Mouse (Mus musculus) cerebellum, postnatal 4 days (tissue): Measurements from ENCODE around the gene R3hdm2.
A peak's percentile ranks its signal among the peaks of the same experiment; 100 is the strongest.

Source experiments
- DNase-seq, 2 experiments: peaks; one replicate each; pipeline ENCODE4 v3.0.0; 2022; ENCODE audit warnings: low spot score in 2 of 2, mixed read lengths in 1 of 2

The R3hdm2 gene

GRCm38 (mm10) chr10:127516576-127517260 is 136.6 kb downstream of the R3hdm2 start:
- DNase-seq, result no peak

GRCm38 (mm10) chr10:127517941-127518340 is 137.8 kb downstream of the R3hdm2 start:
- no peak for DNase-seq

DNA sequence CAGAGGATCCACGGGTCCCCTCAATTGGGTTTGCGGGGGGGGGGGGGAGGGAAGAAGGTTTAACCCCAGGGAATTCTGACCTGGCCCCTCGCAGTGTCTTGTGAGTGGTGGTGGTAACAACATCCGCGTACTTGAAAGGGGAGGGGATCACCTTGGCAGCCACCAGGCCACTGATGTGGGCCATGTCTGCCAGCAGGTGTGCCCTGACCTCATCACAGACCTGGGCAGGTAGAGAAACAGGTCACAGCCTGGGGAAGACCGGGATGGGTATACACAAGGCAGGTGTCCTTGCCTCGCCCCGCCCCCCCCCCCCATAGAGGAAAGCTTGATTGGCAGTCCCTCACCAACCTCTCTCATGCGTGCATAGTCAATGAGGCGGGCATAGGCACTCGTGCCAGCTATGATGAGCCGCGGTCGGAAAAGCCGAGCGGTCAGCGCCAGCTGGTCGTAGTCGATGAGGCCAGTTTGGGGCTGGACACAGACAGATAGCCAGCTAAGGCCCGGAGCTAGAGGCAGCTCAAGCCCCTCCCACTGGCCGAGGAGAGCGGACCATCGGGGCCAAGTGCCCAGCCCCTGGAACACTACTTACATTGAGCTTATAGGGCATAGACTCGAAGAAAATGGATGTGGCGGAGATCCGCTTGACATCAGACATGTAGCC is 139.0 kb downstream of the R3hdm2 start:
- DNase-seq, result no peak

GRCm38 (mm10) chr10:127519903-127520713 is 140.0 kb downstream of the R3hdm2 start:
- DNase-seq, result no peak

- no peak for DNase-seq
Measured at GRCm38 (mm10) chr10:127520714-127521357, 140.7 kb downstream of the R3hdm2 start.

DNA sequence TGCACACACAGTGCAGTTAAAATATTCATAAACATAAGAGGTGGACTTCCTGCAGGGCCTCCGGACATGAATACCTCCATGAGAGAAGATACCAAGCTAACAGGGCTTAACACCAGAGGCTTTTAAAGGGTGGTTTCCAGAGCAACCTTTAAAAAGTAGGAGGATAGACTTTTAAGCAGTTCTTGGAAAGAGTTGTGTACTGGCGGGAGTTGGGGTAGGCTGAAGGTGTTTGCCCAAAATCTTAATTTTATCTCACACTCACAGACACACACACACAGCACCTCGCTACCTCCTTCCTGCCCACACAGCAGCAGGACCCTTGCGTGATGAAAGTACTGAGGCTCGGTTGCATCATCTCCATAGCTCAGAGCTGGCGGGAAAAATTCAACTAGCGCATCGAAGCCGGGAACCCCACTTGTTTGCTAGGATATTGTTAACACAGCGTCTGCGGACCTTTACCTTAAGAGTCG is 141.5 kb downstream of the R3hdm2 start:
- DNase-seq, result no peak

- peak; percentile 64 to 85 for DNase-seq
Measured at GRCm38 (mm10) chr10:127522088-127522581, 142.0 kb downstream of the R3hdm2 start, which contains the start of gene Shmt2. Shmt2 (minus strand) TSS chr10:127522444.

- DNase-seq, result no peak
Measured at GRCm38 (mm10) chr10:127524646-127525255, 144.6 kb downstream of the R3hdm2 start.

- DNase-seq, result no peak
Measured at GRCm38 (mm10) chr10:127526048-127526447, 145.9 kb downstream of the R3hdm2 start.

- DNase-seq, result peak in 1 of 2 experiments; percentile 78
Measured at GRCm38 (mm10) chr10:127526681-127527080, 146.6 kb downstream of the R3hdm2 start.

DNA sequence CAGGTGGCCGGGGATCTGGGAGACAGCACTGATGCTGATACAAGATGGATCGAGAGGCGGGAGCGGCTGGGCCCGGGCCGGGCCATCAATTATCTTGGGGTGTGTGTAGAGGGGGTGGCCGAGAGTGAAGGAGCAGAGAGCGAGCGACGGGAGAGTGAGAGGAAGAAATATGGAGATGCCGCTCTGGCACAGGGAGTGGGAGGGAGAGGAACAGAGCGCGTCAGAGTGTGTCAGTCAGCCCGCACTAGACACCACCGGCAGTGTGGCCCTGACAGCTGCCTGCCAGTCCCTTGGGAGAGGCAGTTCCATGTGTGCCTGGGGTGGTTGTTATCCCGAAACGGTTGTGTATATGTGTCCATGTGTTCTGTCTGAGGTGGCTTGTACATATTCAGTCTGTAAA is 147.4 kb downstream of the R3hdm2 start:
- DNase-seq, result no peak

DNA sequence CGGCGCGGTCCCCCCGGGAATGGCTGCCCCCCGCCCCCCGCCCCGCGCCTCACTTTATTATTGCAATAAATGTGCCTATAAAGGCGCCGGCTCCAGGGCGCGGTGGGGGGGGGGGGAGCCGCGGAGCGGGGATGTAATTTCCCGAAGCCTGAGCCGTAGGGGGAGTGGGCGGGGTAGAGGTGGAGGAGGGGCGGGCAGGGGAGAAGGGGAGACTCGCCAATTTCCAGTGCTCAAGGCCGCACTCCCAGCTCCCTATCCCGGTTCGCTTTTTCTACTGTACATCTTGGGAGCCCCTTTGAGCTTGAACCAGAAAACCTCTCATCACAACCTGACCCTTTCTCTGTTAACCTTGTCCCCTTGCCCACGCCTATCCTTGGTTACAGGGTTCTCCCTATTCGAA is 150.8 kb downstream of the R3hdm2 start:
- no peak for DNase-seq

DNA sequence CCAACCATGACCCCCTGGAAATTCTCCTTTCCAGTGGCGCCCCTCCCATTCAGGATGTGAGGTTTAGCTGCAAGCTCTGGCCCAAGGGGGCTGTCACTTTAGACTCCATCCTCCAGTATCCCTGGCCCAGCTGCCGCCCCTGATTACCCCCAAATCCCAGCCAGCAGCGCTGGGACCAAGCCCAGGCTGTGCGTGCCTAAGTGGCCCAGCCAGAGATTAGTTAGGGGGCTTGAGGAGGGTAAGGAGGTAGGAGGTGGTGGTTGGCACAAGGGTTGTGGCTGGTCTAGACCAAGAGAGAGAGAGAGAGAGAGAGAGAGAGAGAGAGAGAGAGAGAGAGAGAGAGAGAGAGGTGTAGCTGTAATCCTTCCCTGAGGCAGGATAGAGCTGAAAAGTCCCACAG is 151.4 kb downstream of the R3hdm2 start:
- DNase-seq, result no peak

GRCm38 (mm10) chr10:127534036-127534928 is 154.2 kb downstream of the R3hdm2 start, which contains the start of gene Nxph4:
Nxph4 (minus strand) TSS chr10:127534559.
- no peak for DNase-seq

GRCm38 (mm10) chr10:127534929-127535384 is 154.8 kb downstream of the R3hdm2 start:
- no peak for DNase-seq

DNA sequence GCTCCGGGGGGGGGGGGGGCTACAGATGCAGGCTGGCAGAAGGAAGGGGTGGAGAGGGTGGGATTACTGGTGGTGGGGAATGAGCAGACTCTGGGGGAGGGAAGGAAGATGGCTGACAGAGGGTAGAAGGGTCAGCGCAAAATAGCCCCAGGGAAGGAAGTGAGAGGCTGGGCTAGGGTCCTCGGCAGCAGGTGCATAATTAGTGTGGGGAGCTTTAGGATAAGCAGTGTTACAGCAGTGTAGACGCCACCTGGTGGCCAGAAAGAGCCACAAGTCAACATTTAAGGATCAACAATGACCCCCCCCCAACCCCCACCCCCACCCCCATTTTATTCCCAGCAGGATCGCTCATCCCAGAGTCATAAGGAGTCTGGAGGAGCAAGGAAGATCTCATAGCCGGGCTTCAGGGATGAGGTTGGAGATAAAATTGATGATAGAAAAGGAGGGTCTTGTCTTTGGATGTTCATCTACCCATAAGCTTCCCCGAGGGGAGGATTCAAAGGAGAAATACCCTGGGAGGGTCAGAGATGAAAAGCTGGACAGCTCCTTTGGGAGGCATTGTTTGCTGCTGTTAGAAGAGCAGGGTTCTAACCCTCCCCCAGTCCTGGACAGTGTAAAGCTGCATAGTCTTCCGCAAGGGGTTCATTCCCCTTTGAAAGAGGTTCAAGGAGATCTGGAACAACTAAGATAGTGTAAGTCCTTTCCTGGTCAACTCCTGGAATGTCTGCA is 156.6 kb downstream of the R3hdm2 start:
- peak in 1 of 2 experiments; percentile 56 for DNase-seq

GRCm38 (mm10) chr10:127537854-127538583 is 157.9 kb downstream of the R3hdm2 start:
- DNase-seq, result peak; percentile 74 to 91

GRCm38 (mm10) chr10:127541510-127541909 is 161.4 kb downstream of the R3hdm2 start:
- DNase-seq, result no peak
